Mouse (Mus musculus): ENCODE results near the gene Ncapd3. TPM values are rescaled to one million over a fixed set of nuclear protein-coding genes. Genes with fewer than 3 reads are reported as not detected.
A peak's percentile ranks its signal among the peaks of the same experiment; 100 is the strongest.

Gene Ncapd3
- total RNA-seq, 2 experiments from 2014 or later = 17.4 to 18.3 TPM

- DNase-seq (ENCODE audit: low spot score in 2 of 2) = no peak
These were observed 92.1 kb downstream of the Ncapd3 start for GRCm38 (mm10) chr9:27122076-27122475.

DNA sequence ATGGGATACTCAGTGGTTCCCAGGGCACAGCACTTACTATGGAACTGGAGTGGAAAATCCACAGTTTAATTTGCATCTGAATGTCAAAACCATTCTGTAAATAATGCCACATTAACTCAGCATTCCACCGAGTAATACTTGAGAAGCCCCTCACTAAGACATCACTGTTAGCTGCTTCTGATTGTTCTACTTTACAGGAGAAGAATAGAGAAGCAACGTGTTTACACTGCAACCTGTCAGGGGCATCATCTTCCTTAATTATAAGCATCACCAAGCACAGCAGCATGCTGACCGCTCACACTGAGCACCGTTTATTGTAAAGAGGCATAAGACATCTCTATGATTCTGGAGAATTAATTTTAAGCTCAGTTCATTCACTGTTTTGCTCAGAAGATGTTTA, 93.0 kb downstream of the Ncapd3 start:
- no peak for DNase-seq (ENCODE audit: low spot score in 2 of 2)

DNA sequence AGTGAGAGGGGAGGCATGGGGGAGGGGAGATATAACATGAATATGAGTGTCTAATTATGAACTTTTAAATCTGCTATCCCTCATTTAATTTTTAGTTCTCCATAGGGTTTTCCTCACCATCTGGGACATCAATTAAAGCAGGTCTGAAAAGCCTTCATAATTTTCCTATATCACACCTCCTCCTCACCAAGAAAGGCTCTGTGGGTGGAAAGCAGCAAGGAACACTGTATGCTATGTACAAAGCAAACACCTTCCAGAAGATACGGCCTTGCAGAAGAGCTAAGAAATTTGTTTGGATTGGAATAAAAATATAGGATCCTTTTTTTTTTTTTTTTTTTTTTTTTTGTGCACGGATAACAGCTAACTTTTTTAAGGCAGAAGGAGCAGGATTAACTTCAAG, 94.0 kb downstream of the Ncapd3 start:
- peak in 1 of 2 experiments; percentile 39 for DNase-seq (ENCODE audit: low spot score in 2 of 2)

GRCm38 (mm10) chr9:27125450-27125849, 95.5 kb downstream of the Ncapd3 start:
- no peak for DNase-seq (ENCODE audit: low spot score in 2 of 2)

DNA sequence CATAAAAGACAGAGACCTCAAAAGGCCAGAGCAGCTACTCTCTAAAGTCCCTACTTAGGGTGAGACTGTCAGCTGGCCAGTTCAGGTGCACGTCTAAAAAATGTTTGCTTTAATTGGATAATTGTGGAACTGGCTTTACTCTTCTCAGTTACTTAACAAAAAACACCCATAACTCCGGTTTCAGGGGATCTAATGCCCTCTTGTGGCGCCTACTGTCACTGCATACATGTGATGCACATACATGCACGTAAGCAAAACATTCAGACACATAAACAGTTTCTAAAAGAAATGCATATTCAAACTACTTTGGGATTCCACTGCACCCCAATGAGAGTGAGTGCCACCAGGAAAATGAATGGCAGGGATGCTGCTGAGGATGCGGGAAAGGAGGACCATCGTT, 96.6 kb downstream of the Ncapd3 start:
- no peak for DNase-seq (ENCODE audit: low spot score in 2 of 2)

- no peak for DNase-seq (ENCODE audit: low spot score in 2 of 2)
These were observed 98.7 kb downstream of the Ncapd3 start for GRCm38 (mm10) chr9:27128629-27129028.

GRCm38 (mm10) chr9:27134410-27134809, 104.4 kb downstream of the Ncapd3 start:
- peak; percentile 49 to 58 for DNase-seq (ENCODE audit: low spot score in 2 of 2)

GRCm38 (mm10) chr9:27135372-27135771, 105.4 kb downstream of the Ncapd3 start:
- DNase-seq (ENCODE audit: low spot score in 2 of 2) = no peak

GRCm38 (mm10) chr9:27136651-27137050, 106.7 kb downstream of the Ncapd3 start:
- DNase-seq (ENCODE audit: low spot score in 2 of 2) = no peak

DNA sequence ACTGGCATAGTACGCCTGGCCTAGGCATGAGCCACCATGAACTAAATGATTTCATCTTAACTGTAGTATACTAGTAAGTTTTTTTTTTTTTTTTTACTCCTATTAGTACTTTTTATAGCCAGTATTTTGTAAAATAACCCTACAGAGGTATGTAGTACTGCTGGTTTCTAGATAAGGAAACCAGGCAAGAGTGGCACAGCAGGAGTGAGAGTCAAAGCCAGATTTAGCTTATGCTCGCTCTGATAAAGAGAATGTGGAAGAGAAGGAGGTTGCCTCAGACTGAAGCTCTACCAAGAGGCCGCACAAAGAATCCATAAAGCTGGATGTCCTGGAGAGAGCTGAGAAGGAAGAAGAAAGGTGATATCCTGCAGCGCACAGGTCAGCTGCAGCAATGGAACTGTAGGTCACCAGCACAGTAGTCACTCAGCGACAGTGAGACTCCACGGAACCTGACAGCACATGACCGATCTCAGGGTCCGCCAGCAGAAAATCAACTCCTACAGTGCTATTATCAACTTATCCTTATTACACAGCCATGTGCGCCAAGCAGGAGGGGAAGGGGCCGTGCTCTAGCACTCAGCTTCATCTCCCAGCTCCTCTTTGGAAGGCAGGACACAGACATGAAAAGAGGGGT, 110.6 kb downstream of the Ncapd3 start:
- DNase-seq (ENCODE audit: low spot score in 2 of 2) = no peak

- no peak for DNase-seq (ENCODE audit: low spot score in 2 of 2)
These were observed 114.4 kb downstream of the Ncapd3 start for GRCm38 (mm10) chr9:27144271-27144840.

Other genes starting within 250 kb of the Ncapd3 start
- gene Glb1l2, start 223.7 kb upstream of the Ncapd3 start, total RNA-seq (2021) = under 1 TPM; 0.12 to 0.23 TPM
- gene Glb1l3, start 169.3 kb upstream of the Ncapd3 start, total RNA-seq (2021) = not detected
- gene Gm1110, start 107.1 kb upstream of the Ncapd3 start, total RNA-seq (2021) = not detected
- gene Acad8, start 30.6 kb upstream of the Ncapd3 start, total RNA-seq (2021) = 10 to 100 TPM; 28.5 to 32.4 TPM
- 10 to 100 TPM; 63.7 to 64.9 TPM for gene Thyn1, start 30.5 kb upstream of the Ncapd3 start, total RNA-seq (2021)
- gene Vps26b, start 110 bp upstream of the Ncapd3 start, total RNA-seq (2021) = 100 to 1,000 TPM in 1 of 2 experiments, 10 to 100 TPM in 1; 95.3 to 103 TPM
- gene Jam3, start 125.2 kb downstream of the Ncapd3 start, total RNA-seq (2021) = 10 to 100 TPM; 27.3 to 32.7 TPM

Measured in left cerebral cortex, adult 18-20 months (tissue).